Mouse (Mus musculus) layer of hippocampus, adult 8-10 months (tissue): ENCODE data around the gene BC005537. TPM values are rescaled to one million over a fixed set of nuclear protein-coding genes. Genes with fewer than 3 reads are reported as not detected.
A peak's percentile ranks its signal among the peaks of the same experiment; 100 is the strongest.
"Not testable (repeated sequence)": the region's sequence is repeated elsewhere in the genome, so short reads cannot be mapped to it uniquely, and the experiment has no call there.

Experiments used
- DNase-seq, 2 experiments: peaks; one replicate each; pipeline ENCODE4 v3.0.0; 2022; ENCODE audit warnings: low spot score in 2 of 2
- total RNA-seq, 4 experiments: library from RNA; stranded (reverse); gene quantifications; 2 replicates each; pipeline ENCODE4 v1.2.4; 2022

The BC005537 gene
- total RNA-seq, 4 experiments from 2014 or later = 137 to 156 (median 148) TPM

- peak; percentile 39 to 43 for DNase-seq
Observed at GRCm38 (mm10) chr13:24799925-24800673, 1.4 kb upstream of the BC005537 start.

GRCm38 (mm10) chr13:24800674-24801307 is 666 bp upstream of the BC005537 start:
- DNase-seq = peak; percentile 92 to 97

GRCm38 (mm10) chr13:24802131-24802691 is 754 bp downstream of the BC005537 start:
- peak in 1 of 2 experiments; percentile 13 for DNase-seq

GRCm38 (mm10) chr13:24803196-24803595 is 1.7 kb downstream of the BC005537 start:
- no peak for DNase-seq

GRCm38 (mm10) chr13:24806079-24806478 is 4.6 kb downstream of the BC005537 start:
- no peak for DNase-seq

- no peak for DNase-seq
Observed at GRCm38 (mm10) chr13:24812521-24812920, 11.1 kb downstream of the BC005537 start.

- no peak for DNase-seq
Observed at GRCm38 (mm10) chr13:24814616-24815015, 13.2 kb downstream of the BC005537 start.

GRCm38 (mm10) chr13:24816125-24817092 is 15.0 kb downstream of the BC005537 start:
- DNase-seq = no peak

- no peak for DNase-seq
Observed at GRCm38 (mm10) chr13:24819931-24820330, 18.5 kb downstream of the BC005537 start.

- peak; percentile 50 to 66 for DNase-seq
Observed at GRCm38 (mm10) chr13:24822663-24823343, 21.3 kb downstream of the BC005537 start.

- no peak for DNase-seq
Observed at GRCm38 (mm10) chr13:24824647-24825046, 23.2 kb downstream of the BC005537 start.

GRCm38 (mm10) chr13:24825587-24825986 is 24.1 kb downstream of the BC005537 start:
- no peak for DNase-seq

GRCm38 (mm10) chr13:24826116-24826515 is 24.7 kb downstream of the BC005537 start:
- no peak for DNase-seq

GRCm38 (mm10) chr13:24830756-24831352 is 29.4 kb downstream of the BC005537 start:
- DNase-seq = no peak

GRCm38 (mm10) chr13:24831353-24832130 is 30.1 kb downstream of the BC005537 start, which contains the start of the genes Acot13 and Tdp2:
Gene Acot13, minus strand, starts transcription at chr13:24831540.
Gene Tdp2, plus strand, starts transcription at chr13:24831679.
- DNase-seq = peak; percentile 88 to 92

GRCm38 (mm10) chr13:24832131-24832810 is 30.8 kb downstream of the BC005537 start:
- DNase-seq = no peak

GRCm38 (mm10) chr13:24832811-24833155 is 31.3 kb downstream of the BC005537 start:
- DNase-seq = no peak

GRCm38 (mm10) chr13:24837765-24838164 is 36.3 kb downstream of the BC005537 start:
- not testable (repeated sequence) for DNase-seq

GRCm38 (mm10) chr13:24839831-24840230 is 38.4 kb downstream of the BC005537 start:
- no peak for DNase-seq
